Mouse (Mus musculus): ENCODE data around the gene Gm28891.
"Not testable (repeated sequence)": the region's sequence is repeated elsewhere in the genome, so short reads cannot be mapped to it uniquely, and the experiment has no call there.

The Gm28891 gene

DNA sequence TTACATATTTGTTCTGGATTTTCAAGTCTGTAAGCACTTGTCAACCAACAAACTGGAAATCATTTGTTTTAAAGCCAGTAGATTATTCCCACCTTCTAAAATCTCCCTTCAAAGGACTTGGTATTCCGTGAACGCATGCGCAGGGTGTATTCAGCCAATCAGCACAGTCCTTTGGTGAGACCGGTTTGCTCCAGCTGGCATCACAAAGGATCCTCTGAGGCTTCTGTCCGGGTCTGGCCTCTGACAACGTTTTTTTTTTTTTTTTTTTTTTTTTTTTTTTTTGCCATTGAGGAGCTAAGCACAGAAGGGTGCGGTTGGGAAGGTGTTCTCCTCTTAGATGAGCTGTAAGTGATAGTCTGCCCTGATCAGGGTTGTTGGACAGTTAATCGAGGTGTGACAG lies at the start of gene Gm28891:
Gene Gm28891, plus strand, starts transcription at position 301 of the 400 bp plus-strand sequence.
- not testable (repeated sequence) for DNase-seq (ENCODE audit: low spot score in 2 of 2)

Measured in right cerebral cortex, postnatal 10 days (tissue).